Mouse (Mus musculus) embryonic facial prominence, embryonic 11.5 days (tissue): ENCODE data around the gene Scn4a. TPM values are rescaled to one million over a fixed set of nuclear protein-coding genes. Genes with fewer than 3 reads are reported as not detected.
A peak's percentile ranks its signal among the peaks of the same experiment; 100 is the strongest.

Experiments used
- ATAC-seq: fragments of 200-750 bp; cut with Nextera tagmentation; replicated peaks from 2 replicates; pipeline ENCODE4 v1.8.0; 2017; ENCODE audit warnings: low read depth; ENCODE audit not compliant: insufficient number of reproducible peaks, low FRiP score, low TSS enrichment
- DNase-seq: peaks from one replicate; pipeline ENCODE4 v3.0.0-alpha.2; 2015; ENCODE audit warnings: low spot score
- H3K27ac ChIP-seq: fragments of 300-500 bp; sonication (generic); replicated peaks from 2 replicates; pipeline ENCODE4 v1.5.1; 2014; ENCODE audit warnings: mild to moderate bottlenecking, low read depth, low read length, control low read depth
- H3K27me3 ChIP-seq: fragments of 300-500 bp; sonication (generic); 2 replicates; pipeline ENCODE4 v1.6.1; 2014; ENCODE audit warnings: mild to moderate bottlenecking, low read length, moderate library complexity, mixed read lengths; ENCODE audit not compliant: control insufficient read depth, insufficient read depth
- H3K36me3 ChIP-seq: fragments of 300-500 bp; sonication (generic); replicated peaks from 2 replicates; pipeline ENCODE4 v1.6.1; 2014; ENCODE audit warnings: low read depth, mild to moderate bottlenecking, low read length, moderate library complexity, mixed read lengths; ENCODE audit not compliant: control insufficient read depth, insufficient read depth
- H3K4me1 ChIP-seq: fragments of 300-500 bp; sonication (generic); 2 replicates; pipeline ENCODE4 v1.6.1; 2014; ENCODE audit warnings: low read length, mixed read lengths; ENCODE audit not compliant: control insufficient read depth, insufficient read depth
- H3K4me2 ChIP-seq: fragments of 300-500 bp; sonication (generic); 2 replicates; pipeline ENCODE4 v1.6.1; 2014; ENCODE audit warnings: low read depth, mild to moderate bottlenecking, control low read depth, low read length, moderate library complexity
- H3K4me3 ChIP-seq: fragments of 300-500 bp; sonication (generic); 2 replicates; pipeline ENCODE4 v1.5.1; 2014; ENCODE audit warnings: low read depth, low read length, control low read depth
- H3K9ac ChIP-seq: fragments of 300-500 bp; sonication (generic); replicated peaks from 2 replicates; pipeline ENCODE4 v1.6.1; 2014; ENCODE audit warnings: mild to moderate bottlenecking, control low read depth, low read length
- H3K9me3 ChIP-seq: fragments of 300-500 bp; sonication (generic); replicated peaks from 2 replicates; pipeline ENCODE4 v1.6.1; 2016; ENCODE audit warnings: mild to moderate bottlenecking, low read length, inconsistent platforms, mixed read lengths; ENCODE audit not compliant: control insufficient read depth
- WGBS: fragments of 180-500 bp; shearing (Covaris S2); extraction: QIAGEN DNeasy Blood & Tissue Kit; methylation state at CpG from one replicate; pipeline ENCODE4 v1.1.7; 2014; 5-methylcytosine and 5-hydroxymethylcytosine counted together
- polyA plus RNA-seq: library from polyadenylated mRNA; unstranded; fragments of >200 nt; fragmentation: Nextera tagmentation; extraction: Ambion mirVana; gene quantifications from 2 replicates; pipeline ENCODE4 v1.2.1, GENCODE M21; 2014

Gene Scn4a
- polyA plus RNA-seq, 1 experiment from 2014 or later: 0.03 TPM

GRCm38 (mm10) chr11:106271131-106271793 is 81.8 kb downstream of the Scn4a start:
- H3K9me3 ChIP-seq: no peaks in the 10 kb centered on the region
- H3K4me2 ChIP-seq: peak overlapping the region; percentile 77
- no peak for ATAC-seq
- peak overlapping the region; percentile 97 for H3K4me3 ChIP-seq
- peak overlapping the region; percentile 98 for H3K9ac ChIP-seq
- no peak for DNase-seq
- 47% methylated on average over 5 of the region's 5 CpGs for WGBS
- H3K27ac ChIP-seq: peak overlapping the region; percentile 9; the same call in 1 of the 2 replicates
- H3K4me1 ChIP-seq: peaks cover 6% of the 10 kb centered on the region; the same call in 1 of the 2 replicates
- H3K27me3 ChIP-seq: no peaks in the 10 kb centered on the region
- no peaks in the 10 kb centered on the region for H3K36me3 ChIP-seq

GRCm38 (mm10) chr11:106269060-106269431 is 84.0 kb downstream of the Scn4a start:
- Histone ChIP-seq H3K36me3 (peaks cover 7% of the 10 kb centered on the region; the same call in 1 of the 2 replicates), H3K4me3 (no peak overlapping the region), H3K27me3 (no peaks in the 10 kb centered on the region), H3K4me2 (no peak overlapping the region), H3K27ac (peak overlapping the region; percentile 58; the same call in 1 of the 2 replicates), H3K9ac (no peak overlapping the region), H3K4me1 (peaks cover 6% of the 10 kb centered on the region; the same call in 1 of the 2 replicates), H3K9me3 (no peaks in the 10 kb centered on the region)
- DNase-seq (peak; percentile 33), ATAC-seq (no peak)
- 49% methylated on average over 3 of the region's 3 CpGs for WGBS

Other genes with a start within 250 kb of the Scn4a start
- 0.92 TPM in 1 of 2 replicates, not detected in the other for gene Gm10840, start 192.4 kb downstream of the Scn4a start, polyA plus RNA-seq
- 431 and 442 TPM in 2 replicates for gene Limd2, start 192.4 kb downstream of the Scn4a start, polyA plus RNA-seq
- gene Strada, start 151.1 kb downstream of the Scn4a start, polyA plus RNA-seq: 33.4 and 35.8 TPM in 2 replicates
- 65.3 and 70.5 TPM in 2 replicates for gene Ccdc47, start 136.9 kb downstream of the Scn4a start, polyA plus RNA-seq
- 95.4 and 102 TPM in 2 replicates for gene Ddx42, start 136.4 kb downstream of the Scn4a start, polyA plus RNA-seq
- gene Ftsj3, start 97.2 kb downstream of the Scn4a start, polyA plus RNA-seq: 76.2 and 80.5 TPM in 2 replicates
- gene Psmc5, start 97.1 kb downstream of the Scn4a start, polyA plus RNA-seq: 389 and 396 TPM in 2 replicates
- gene Smarcd2, start 80.3 kb downstream of the Scn4a start, polyA plus RNA-seq: 57.0 and 60.6 TPM in 2 replicates
- 0.13 and 0.15 TPM in 2 replicates for gene Tcam1, start 76.6 kb downstream of the Scn4a start, polyA plus RNA-seq
- gene Gh, start 51.4 kb downstream of the Scn4a start, polyA plus RNA-seq: not detected in 2 replicates
- gene Cd79b, start 38.5 kb downstream of the Scn4a start, polyA plus RNA-seq: 1.3 and 1.9 TPM in 2 replicates
- not detected in 2 replicates for gene Prr29, start 12.2 kb upstream of the Scn4a start, polyA plus RNA-seq
- 23.7 and 28.7 TPM in 2 replicates for gene Icam2, start 34.8 kb upstream of the Scn4a start, polyA plus RNA-seq
- 3.0 and 3.8 TPM in 2 replicates for gene Ern1, start 134.6 kb upstream of the Scn4a start, polyA plus RNA-seq